Mouse (Mus musculus) Patski (cell line): ENCODE measurements at regions not wholly inside any gene's neighbourhood (a gene's known extent, or its start where the extent isn't known, plus 50 kb on each side); places are given as distances from the start of the nearest gene placed in this dataset.

Source experiments
- ATAC-seq: fragments of 100-300 bp; one replicate; pipeline ENCODE4 v1.8.0; 2021
- CTCF ChIA-PET: fragments of 350-600 bp; sonication (Branson Sonifier 250); formaldehyde crosslinking; loops from one replicate; lab custom pipeline; 2022; ENCODE audit warnings: inconsistent platforms; lab: Charles Lee
- POLR2A ChIA-PET: fragments of 350-600 bp; sonication (Branson Sonifier 250); formaldehyde crosslinking; loops from one replicate; lab custom pipeline; 2022; ENCODE audit warnings: antibody characterized with exemption, inconsistent platforms; lab: Charles Lee
- DNase-seq: peaks from one replicate; pipeline ENCODE4 v3.0.0-alpha.2; 2011; ENCODE audit warnings: low read depth, low spot score
- H3K27me3 ChIP-seq: fragments of 371-371 bp; one replicate; pipeline ENCODE4 v1.5.1; 2021
- CTCF ChIP-seq: fragments of 100-300 bp; IDR thresholded peaks from one replicate; pipeline ENCODE4 v1.5.1; 2021
- in situ Hi-C: fragments of 300-500 bp; cut with MboI; formaldehyde crosslinking; loops from 3 replicates; pipeline ENCODE4 v1.11.1; 2018; ENCODE audit warnings: low pct_unique_long_range_greater_than_20kb, mixed read lengths

DNA sequence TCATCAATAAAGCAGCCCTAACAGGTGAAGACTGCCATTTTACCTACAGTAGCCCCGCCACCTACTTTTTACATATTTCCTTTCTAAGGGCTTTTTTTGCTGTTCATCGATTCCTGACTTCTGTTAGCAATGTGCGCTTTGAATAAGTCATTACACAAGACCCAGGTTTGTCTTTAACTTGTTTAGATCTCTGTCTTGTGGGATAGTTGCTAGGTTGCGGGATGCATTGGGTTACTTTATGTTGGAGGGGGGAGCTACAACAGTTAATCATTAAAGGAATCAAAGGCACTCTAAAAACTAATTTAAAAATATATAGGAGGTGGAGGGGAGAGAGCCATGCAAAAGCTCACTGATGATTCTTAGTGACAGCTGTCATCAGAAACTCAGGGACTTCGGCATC, 202.3 kb downstream of the Stim2 start:
- TF ChIP-seq CTCF, result no peak
- CTCF ChIA-PET, result no interaction called here
- POLR2A ChIA-PET, result interaction anchor here (0.6 kb wide), 1 partner anchor 15 kb away, joined by 4 read pairs; no protein-coding TSS in a partner anchor
- no peak for DNase-seq
- H3K27me3 ChIP-seq, result peaks cover 65% of the 10 kb centered on the region
- in situ Hi-C loops, result no loop called here
- no peak for ATAC-seq

DNA sequence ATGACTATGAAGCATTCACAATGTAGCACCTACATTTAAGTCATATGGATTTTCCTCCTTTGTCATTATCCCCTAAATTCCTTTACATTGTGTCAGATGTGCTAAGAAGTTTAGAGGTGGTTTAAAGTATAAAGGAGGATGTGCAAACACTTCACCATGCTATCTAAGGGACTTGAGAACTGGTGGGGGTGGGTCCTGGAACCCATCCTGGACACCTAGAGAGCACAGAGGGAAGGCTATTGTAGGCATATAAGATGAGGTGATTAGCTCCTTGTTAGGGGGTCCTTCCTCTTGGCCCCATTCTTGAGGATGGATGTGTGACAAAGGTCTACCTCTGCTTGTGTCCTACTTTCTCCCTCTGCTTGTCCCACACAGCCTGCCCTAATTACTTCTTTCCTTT, 213.2 kb downstream of the Stim2 start:
- ChIA-PET CTCF (no interaction called here), POLR2A (no interaction called here)
- ATAC-seq (no peak), DNase-seq (no peak)
- no peak for TF ChIP-seq CTCF
- in situ Hi-C loops, result no loop called here
- H3K27me3 ChIP-seq, result peaks cover 24% of the 10 kb centered on the region

DNA sequence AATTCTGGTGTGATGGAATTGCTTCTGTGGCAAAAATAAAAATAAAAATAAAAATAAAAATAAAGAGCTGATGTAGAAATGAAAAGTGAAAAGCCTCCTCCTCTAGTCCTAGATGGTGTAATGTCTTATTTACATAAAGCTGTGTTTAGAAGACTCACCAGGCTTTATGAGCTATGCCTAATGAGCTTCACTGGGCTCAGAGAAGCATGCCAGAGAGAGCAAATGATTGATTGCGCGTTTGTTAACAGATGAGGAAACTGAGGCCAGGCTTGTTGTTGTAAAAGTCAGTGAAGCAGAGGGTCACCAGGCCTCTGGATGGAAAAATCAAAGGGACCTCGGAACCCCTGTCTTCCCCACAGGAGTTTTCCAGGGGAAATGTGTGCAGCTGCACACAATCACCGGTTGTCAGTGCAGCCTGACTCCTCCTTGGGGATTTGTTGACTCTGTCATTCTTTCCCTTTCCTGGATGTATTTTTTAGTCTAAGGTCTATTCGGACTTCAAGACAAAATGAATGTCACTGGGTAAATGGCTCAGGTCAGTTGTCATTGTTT, 213.8 kb downstream of the Stim2 start:
- ATAC-seq, result no peak
- no peak for TF ChIP-seq CTCF
- POLR2A ChIA-PET, result no interaction called here
- H3K27me3 ChIP-seq, result peaks cover 27% of the 10 kb centered on the region
- in situ Hi-C loops, result no loop called here
- no peak for DNase-seq
- CTCF ChIA-PET, result no interaction called here

DNA sequence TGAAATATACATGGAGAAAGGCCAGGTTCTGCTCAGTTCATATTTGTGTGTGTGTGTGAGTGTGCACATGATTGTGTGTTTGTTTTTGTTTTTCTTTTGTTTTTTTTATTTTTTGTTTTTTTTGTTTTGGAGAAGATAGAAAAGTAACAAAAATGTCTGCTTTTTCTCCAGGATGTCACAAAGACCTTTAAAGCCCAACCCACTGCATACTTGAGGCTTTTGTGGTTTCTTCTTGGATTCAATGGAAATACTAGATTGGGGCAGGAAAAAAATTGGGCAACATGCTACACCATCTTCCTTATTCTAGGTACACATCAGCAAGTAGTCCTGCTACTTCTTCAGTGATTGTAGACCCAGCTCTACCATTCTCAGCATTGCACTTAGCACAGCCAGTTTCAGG, 226.7 kb downstream of the Stim2 start:
- H3K27me3 ChIP-seq, result peaks cover 20% of the 10 kb centered on the region
- DNase-seq (no peak), ATAC-seq (no peak)
- in situ Hi-C loops, result no loop called here
- TF ChIP-seq CTCF, result no peak
- POLR2A ChIA-PET, result no interaction called here
- CTCF ChIA-PET, result interaction anchor here (1.1 kb wide), 1 partner anchor 11 kb away, joined by 3 read pairs; no protein-coding TSS in a partner anchor

- H3K27me3 ChIP-seq, result peaks cover 28% of the 10 kb centered on the region
- ChIA-PET POLR2A (no interaction called here), CTCF (no interaction called here)
- DNase-seq (no peak), ATAC-seq (no peak)
- no peak for TF ChIP-seq CTCF
- in situ Hi-C loops, result no loop called here
Measured at GRCm38 (mm10) chr5:54234580-54234979, 236.3 kb downstream of the Stim2 start.

DNA sequence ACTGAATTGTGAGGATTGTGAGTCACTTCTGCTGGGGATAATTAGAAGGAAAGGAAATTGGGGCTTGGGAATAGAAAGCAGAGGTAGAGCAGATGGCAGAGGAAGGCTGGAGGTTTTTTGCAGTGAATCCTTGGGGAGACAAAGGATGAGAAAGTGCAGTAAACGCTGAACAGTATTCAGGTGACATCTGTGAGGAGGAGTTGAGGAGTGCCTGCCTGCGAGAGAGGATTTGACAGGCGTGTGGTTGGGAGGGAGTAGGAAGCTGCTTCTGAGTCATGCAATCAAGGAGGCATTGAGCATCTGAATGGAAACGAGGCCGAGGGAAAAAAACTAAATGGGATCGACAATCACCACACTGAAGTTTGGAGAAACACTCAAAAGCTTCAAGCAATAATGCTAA, 236.9 kb downstream of the Stim2 start:
- in situ Hi-C loops, result no loop called here
- no peak for ATAC-seq
- POLR2A ChIA-PET, result no interaction called here
- CTCF ChIA-PET, result no interaction called here
- H3K27me3 ChIP-seq, result peaks cover 34% of the 10 kb centered on the region
- TF ChIP-seq CTCF, result no peak
- no peak for DNase-seq

GRCm38 (mm10) chr5:54237226-54237625, 238.9 kb downstream of the Stim2 start:
- DNase-seq (no peak), ATAC-seq (no peak)
- TF ChIP-seq CTCF, result no peak
- peaks cover 41% of the 10 kb centered on the region for H3K27me3 ChIP-seq
- POLR2A ChIA-PET, result no interaction called here
- in situ Hi-C loops, result no loop called here
- CTCF ChIA-PET, result no interaction called here

- peaks cover 30% of the 10 kb centered on the region for H3K27me3 ChIP-seq
- in situ Hi-C loops, result no loop called here
- ChIA-PET POLR2A (no interaction called here), CTCF (no interaction called here)
- DNase-seq (no peak), ATAC-seq (no peak)
- no peak for TF ChIP-seq CTCF
Measured at GRCm38 (mm10) chr5:54238646-54239167, 240.4 kb downstream of the Stim2 start.

GRCm38 (mm10) chr5:54239586-54239985, 241.3 kb downstream of the Stim2 start:
- no peak for ATAC-seq
- ChIA-PET POLR2A (no interaction called here), CTCF (no interaction called here)
- H3K27me3 ChIP-seq, result peaks cover 33% of the 10 kb centered on the region
- no peak for TF ChIP-seq CTCF
- DNase-seq, result no peak
- in situ Hi-C loops, result no loop called here

DNA sequence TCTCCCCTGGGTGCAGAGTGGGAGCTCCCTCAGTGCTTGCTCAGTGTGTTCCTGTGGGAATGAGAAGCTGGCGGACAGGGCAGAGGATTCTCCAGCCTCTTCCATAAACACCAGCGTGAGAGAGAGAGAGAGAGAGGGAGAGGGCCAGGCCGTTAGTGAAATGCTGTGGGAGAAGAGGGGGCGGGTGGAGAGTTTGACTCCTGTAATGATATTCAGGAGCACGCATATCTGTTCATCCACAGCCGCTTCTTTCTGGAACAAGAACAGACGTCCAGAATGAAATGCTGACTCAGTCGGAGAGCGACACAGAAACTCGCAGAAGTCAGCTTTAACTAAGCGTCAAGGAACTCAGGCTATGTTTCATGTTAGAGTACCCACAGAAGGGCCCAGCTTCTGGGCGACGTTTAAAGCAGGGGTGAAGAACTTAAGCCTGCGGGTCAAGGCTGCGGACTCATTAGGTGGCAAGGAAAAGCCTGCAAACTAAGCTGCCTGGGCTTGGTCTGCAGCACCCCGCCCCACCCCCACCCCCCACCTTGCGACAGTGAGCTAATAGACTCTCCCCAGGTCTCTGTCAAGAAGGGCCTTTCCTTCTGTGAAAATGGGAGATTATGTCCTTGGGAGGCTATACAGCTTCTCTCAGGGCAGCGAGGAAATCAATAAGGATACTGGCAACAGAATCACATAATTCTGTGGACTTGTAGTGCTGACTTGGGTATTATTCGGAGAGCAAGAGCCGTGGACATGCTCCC, 243.0 kb downstream of the Stim2 start:
- DNase-seq (no peak), ATAC-seq (no peak)
- TF ChIP-seq CTCF, result no peak
- in situ Hi-C loops, result no loop called here
- CTCF ChIA-PET, result interaction anchor here (1.2 kb wide), 1 partner anchor 10 kb away, joined by 3 read pairs; no protein-coding TSS in a partner anchor
- H3K27me3 ChIP-seq, result peaks cover 23% of the 10 kb centered on the region
- POLR2A ChIA-PET, result no interaction called here

GRCm38 (mm10) chr5:54242126-54242525, 243.8 kb downstream of the Stim2 start:
- no peak for ATAC-seq
- POLR2A ChIA-PET, result no interaction called here
- CTCF ChIA-PET, result interaction anchor here (1.2 kb wide), 1 partner anchor 9 kb away, joined by 3 read pairs; no protein-coding TSS in a partner anchor
- peaks cover 21% of the 10 kb centered on the region for H3K27me3 ChIP-seq
- TF ChIP-seq CTCF, result no peak
- in situ Hi-C loops, result no loop called here
- no peak for DNase-seq
